Mouse (Mus musculus) heart, adult 2 months (tissue): ENCODE data around the gene Brk1.

Experiments used
- CTCF ChIP-seq: fragments of 200-600 bp; IDR thresholded peaks from 2 replicates; pipeline ENCODE4 v1.8.1; 2022; ENCODE audit warnings: antibody characterized with exemption, mild to moderate bottlenecking, moderate library complexity
- POLR2A ChIP-seq: fragments of 200-500 bp; IDR thresholded peaks from 2 replicates; pipeline ENCODE4 v1.6.1; 2011; ENCODE audit warnings: mild to moderate bottlenecking, low read depth, low read length, control low read depth; ENCODE audit not compliant: insufficient read depth

GRCm38 (mm10) chr6:113597945-113598344 lies 6.6 kb upstream of the Brk1 start:
- TF ChIP-seq POLR2A (no peak), CTCF (no peak)
